Mouse (Mus musculus) spleen, postnatal 10 days (tissue): ENCODE results near the gene Rps17.

Experiments
- DNase-seq, 2 experiments: peaks; one replicate each; pipeline ENCODE4 v3.0.0; 2021 to 2022; ENCODE audit warnings: low spot score in 2 of 2

The Rps17 gene

GRCm38 (mm10) chr7:81344544-81345446 is at the start of gene Rps17:
TSS of gene Rps17 (minus strand) at chr7:81345254.
- DNase-seq: peak; percentile 97 to 99

- no peak for DNase-seq
These were observed 34.3 kb upstream of the Rps17 start for GRCm38 (mm10) chr7:81379363-81379762.

GRCm38 (mm10) chr7:81372337-81372920 is 27.4 kb upstream of the Rps17 start:
- no peak for DNase-seq

GRCm38 (mm10) chr7:81371811-81372210 is 26.8 kb upstream of the Rps17 start:
- no peak for DNase-seq

GRCm38 (mm10) chr7:81369724-81370123 is 24.7 kb upstream of the Rps17 start:
- no peak for DNase-seq

- no peak for DNase-seq
These were observed 22.9 kb upstream of the Rps17 start for GRCm38 (mm10) chr7:81367946-81368345.

- DNase-seq: no peak
These were observed 11.9 kb upstream of the Rps17 start for GRCm38 (mm10) chr7:81356975-81357374.

GRCm38 (mm10) chr7:81356360-81356759 is 11.3 kb upstream of the Rps17 start:
- DNase-seq: no peak

GRCm38 (mm10) chr7:81355746-81356145 is 10.7 kb upstream of the Rps17 start:
- no peak for DNase-seq

GRCm38 (mm10) chr7:81351826-81352225 is 6.8 kb upstream of the Rps17 start:
- no peak for DNase-seq

GRCm38 (mm10) chr7:81348206-81348605 is 3.2 kb upstream of the Rps17 start:
- no peak for DNase-seq

- peak in 1 of 2 experiments; percentile 12 for DNase-seq
These were observed 555 bp upstream of the Rps17 start for GRCm38 (mm10) chr7:81345447-81346170.

GRCm38 (mm10) chr7:81343831-81344230 is 1.2 kb downstream of the Rps17 start:
- peak in 1 of 2 experiments; percentile 18 for DNase-seq

GRCm38 (mm10) chr7:81343316-81343715 is 1.7 kb downstream of the Rps17 start:
- DNase-seq: no peak

GRCm38 (mm10) chr7:81342356-81343094 is 2.5 kb downstream of the Rps17 start:
- no peak for DNase-seq

GRCm38 (mm10) chr7:81341563-81341962 is 3.5 kb downstream of the Rps17 start:
- DNase-seq: no peak

- DNase-seq: peak; percentile 41 to 75
These were observed 5.3 kb downstream of the Rps17 start for GRCm38 (mm10) chr7:81339783-81340182.

GRCm38 (mm10) chr7:81338522-81338873 is 6.6 kb downstream of the Rps17 start:
- no peak for DNase-seq

GRCm38 (mm10) chr7:81337785-81338521 is 7.1 kb downstream of the Rps17 start:
- no peak for DNase-seq

GRCm38 (mm10) chr7:81336432-81336786 is 8.6 kb downstream of the Rps17 start:
- DNase-seq: peak; percentile 27 to 67
